Mouse (Mus musculus): ENCODE results near the gene Olfr57. TPM values are rescaled to one million over a fixed set of nuclear protein-coding genes. Genes with fewer than 3 reads are reported as not detected.

Gene Olfr57
- not detected in 2 replicates for polyA plus RNA-seq (2012; rRNA removed)

DNA sequence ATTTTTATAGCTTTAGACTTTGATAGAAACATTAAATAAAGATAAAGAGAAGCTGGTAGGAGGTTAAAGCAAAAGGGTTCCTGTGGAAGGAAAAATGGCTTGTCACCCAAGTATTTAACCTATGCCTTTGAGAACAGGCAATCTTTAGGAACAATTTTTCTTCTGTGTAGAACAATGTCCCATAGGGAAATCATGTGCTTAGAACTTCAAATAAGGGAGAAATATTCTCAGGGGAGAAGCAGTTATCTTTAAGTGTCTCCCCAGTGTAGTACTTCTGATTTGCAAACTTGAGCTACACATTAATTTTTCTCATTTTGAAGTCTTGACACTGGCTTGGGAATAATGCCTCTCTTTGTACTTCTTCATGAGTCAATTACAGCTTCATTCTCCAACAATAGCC is at the start of gene Olfr57:
Gene Olfr57 (plus strand): TSS at position 301 of the 400 bp plus-strand sequence.

GRCm38 (mm10) chr10:78980750-78981149 is 47.8 kb upstream of the Olfr57 start, which contains the start of gene Olfr1352:
Olfr1352 (plus strand) TSS chr10:78981050.

DNA sequence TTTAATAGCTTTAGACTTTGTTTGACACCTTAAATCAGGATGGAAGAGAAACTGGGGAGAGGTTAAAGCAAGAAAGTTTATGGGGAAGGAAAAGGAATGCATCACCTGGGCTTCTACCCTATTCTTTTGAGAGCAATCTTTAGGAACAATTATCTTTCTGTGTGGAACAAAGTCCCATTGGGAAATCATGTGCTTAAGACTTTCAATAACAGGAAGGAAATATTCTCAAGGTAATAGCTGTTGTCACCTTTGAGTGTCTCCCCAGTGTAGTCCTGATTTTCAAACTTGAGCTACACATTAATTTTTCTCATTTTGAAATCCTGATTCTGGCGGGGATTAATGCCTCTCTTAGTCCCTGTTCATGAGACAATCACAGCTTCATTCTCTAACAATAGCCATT is 16.4 kb upstream of the Olfr57 start, which contains the start of gene Olfr1351:
Gene Olfr1351 (plus strand): TSS at position 301 of the 400 bp plus-strand sequence.

Other genes starting within 250 kb of the Olfr57 start
- 0.19 and 0.20 TPM in 2 replicates for gene Slc1a6, start 248.2 kb upstream of the Olfr57 start, polyA plus RNA-seq (2012; rRNA removed)
- gene Olfr1356, start 176.6 kb upstream of the Olfr57 start, polyA plus RNA-seq (2012; rRNA removed): not detected in 2 replicates
- not detected in 2 replicates for gene Olfr1355, start 153.2 kb upstream of the Olfr57 start, polyA plus RNA-seq (2012; rRNA removed)
- gene Olfr1354, start 115.6 kb upstream of the Olfr57 start, polyA plus RNA-seq (2012; rRNA removed): not detected in 2 replicates
- not detected in 2 replicates for gene Olfr8, start 78.1 kb upstream of the Olfr57 start, polyA plus RNA-seq (2012; rRNA removed)
- not detected in 2 replicates for gene Olfr1353, start 65.4 kb upstream of the Olfr57 start, polyA plus RNA-seq (2012; rRNA removed)
- not detected in 2 replicates for gene Olfr1352, start 47.7 kb upstream of the Olfr57 start, polyA plus RNA-seq (2012; rRNA removed)
- not detected in 2 replicates for gene Olfr1351, start 16.3 kb upstream of the Olfr57 start, polyA plus RNA-seq (2012; rRNA removed)
- 1.6 TPM in 2 replicates for gene 2610008E11Rik, start 68.9 kb downstream of the Olfr57 start, polyA plus RNA-seq (2012; rRNA removed)
- gene Vmn2r80, start 120.0 kb downstream of the Olfr57 start, polyA plus RNA-seq (2012; rRNA removed): not detected in 2 replicates
- not detected in 2 replicates for gene Vmn2r81, start 219.0 kb downstream of the Olfr57 start, polyA plus RNA-seq (2012; rRNA removed)